Mouse (Mus musculus) lung, adult 18-20 months (tissue): ENCODE data around the gene Camk1g.

Experiments used
- DNase-seq, 2 experiments: peaks; one replicate each; pipeline ENCODE4 v3.0.0; 2022; ENCODE audit warnings: mixed read lengths in 2 of 2

The Camk1g gene

DNA sequence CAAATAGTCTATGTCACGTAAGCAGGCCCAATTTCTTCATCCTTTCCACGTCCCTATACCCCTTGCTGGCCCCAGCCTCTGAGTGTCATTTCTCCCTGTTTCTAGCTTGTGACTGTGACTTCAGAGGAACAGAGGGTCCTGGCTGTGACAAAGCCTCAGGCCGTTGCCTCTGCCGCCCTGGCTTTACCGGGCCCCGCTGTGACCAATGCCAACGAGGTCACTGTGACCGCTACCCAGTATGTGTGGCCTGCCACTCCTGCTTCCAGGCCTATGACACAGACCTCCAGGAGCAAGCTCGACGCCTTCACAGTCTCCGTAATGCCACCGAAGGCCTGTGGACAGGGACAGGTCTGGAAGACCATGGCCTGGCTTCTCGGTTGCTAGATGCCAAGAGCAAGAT lies 38.1 kb downstream of the Camk1g start:
- DNase-seq = no peak

DNA sequence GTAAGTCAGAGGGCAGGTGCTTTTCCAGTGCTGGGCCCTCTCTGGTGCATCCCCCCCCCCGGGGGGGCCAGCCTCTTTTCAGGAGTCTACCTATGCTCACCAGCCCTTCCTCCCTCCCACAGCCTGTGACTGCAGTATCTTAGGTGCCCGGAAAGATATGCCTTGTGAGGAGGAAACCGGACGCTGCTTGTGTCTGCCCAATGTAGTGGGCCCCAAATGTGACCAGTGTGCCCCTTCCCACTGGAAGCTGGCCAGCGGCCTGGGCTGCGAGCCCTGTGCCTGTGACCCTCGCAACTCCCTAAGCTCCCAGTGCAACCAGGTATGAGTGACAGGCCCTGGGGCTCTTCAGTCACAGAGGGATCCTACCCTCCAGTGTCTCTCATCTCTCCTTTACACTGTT lies 39.5 kb downstream of the Camk1g start:
- DNase-seq = no peak

DNA sequence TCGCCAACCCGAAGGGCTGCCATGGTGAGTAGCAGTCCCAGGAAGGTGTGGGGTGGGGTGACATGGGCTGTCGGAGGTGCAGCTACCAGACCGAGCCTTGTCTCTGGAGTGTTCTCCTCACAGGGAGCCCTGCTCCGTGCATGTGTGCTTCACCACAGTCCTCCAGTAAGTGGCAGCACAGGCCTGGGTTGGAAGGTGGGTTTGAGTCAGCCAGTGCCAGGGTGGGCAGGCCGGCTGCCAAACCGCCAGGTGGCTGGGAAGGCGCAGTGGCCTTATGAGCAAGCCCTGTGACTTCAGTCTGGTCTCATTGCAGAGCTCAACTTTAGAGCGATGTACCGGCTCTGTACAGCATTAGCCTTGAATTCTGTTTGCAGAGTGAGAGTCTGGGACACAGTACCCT lies 39.9 kb downstream of the Camk1g start:
- DNase-seq = peak in 1 of 2 experiments; percentile 23

DNA sequence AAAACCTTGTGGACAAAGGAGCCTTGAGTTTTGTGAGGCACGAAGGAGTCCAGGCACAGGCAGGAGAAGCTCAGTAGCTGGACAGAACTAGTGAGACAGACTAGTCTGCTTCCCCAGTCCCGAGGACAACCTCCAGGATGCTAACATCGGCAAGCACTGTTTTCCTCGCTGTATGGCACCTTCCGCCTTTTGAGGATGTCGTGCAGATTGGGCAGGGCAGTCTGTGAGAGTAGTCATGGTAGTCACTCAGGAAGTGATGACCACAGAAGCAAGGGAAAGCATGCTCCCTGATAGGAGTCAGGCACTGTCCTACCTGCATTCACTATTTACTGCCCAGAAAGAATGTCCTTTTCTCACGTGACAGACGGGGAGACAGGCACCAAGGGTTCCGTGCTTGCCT lies 40.5 kb downstream of the Camk1g start:
- no peak for DNase-seq

DNA sequence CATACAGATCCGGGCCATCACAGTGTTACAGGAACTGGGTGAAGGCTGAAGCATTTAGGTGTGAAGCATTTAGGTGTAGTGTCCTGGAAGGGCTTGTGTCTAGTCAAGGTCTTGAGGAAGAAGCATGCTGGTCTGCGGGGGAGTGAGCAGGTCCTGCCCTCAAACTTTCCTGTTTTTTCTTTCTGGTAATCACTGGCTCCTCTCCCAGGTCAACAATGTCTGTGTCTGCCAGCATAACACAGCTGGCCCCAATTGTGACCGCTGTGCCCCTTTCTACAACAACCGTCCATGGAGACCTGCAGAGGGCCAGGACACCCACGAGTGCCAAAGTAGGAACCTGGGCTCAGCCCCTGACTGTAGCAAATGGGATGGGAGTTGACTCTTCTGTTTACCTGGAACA lies 42.4 kb downstream of the Camk1g start:
- DNase-seq = no peak

GRCm38 (mm10) chr1:193327216-193327615 lies 42.9 kb downstream of the Camk1g start:
- no peak for DNase-seq

GRCm38 (mm10) chr1:193326456-193327145 lies 43.5 kb downstream of the Camk1g start:
- no peak for DNase-seq

- no peak for DNase-seq
Measured at GRCm38 (mm10) chr1:193325891-193326290, 44.2 kb downstream of the Camk1g start.

DNA sequence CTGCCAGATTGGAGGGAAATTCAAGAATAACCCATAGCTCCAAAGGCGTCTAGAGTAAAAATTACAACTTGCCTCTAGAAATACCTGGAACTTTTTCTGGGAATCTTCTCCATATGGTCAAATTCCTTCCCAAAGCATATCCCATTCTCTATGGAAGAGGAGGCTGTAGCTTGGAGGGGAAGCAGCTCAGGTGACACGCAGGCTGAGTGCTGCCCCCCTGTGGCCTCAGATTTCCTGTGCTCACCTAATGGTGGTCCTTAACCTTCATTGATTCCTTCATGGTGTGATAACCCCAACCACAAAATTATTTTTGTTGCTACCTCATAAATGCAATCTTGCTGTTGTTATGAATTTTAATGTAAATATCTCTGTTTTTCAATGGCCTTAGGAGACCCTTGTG lies 45.9 kb downstream of the Camk1g start:
- DNase-seq = peak in 1 of 2 experiments; percentile 40

DNA sequence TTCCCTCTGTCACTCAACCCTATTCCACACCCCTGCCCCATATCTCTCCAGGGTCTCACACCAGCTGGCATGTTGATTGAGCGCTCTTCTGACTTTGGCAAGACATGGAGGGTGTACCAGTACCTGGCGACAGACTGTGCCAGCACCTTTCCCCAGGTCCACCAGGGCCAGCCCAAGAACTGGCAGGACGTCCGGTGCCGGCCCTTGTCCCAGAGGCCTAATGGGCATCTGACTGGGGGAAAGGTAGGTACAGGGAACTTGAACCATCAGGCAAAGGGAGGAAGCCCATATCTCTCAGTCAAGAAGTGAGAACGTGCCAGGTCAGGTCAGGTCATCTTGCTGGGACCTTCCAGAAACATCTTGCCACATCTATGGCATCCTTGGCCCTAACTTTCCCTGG lies 46.4 kb downstream of the Camk1g start:
- DNase-seq = no peak

DNA sequence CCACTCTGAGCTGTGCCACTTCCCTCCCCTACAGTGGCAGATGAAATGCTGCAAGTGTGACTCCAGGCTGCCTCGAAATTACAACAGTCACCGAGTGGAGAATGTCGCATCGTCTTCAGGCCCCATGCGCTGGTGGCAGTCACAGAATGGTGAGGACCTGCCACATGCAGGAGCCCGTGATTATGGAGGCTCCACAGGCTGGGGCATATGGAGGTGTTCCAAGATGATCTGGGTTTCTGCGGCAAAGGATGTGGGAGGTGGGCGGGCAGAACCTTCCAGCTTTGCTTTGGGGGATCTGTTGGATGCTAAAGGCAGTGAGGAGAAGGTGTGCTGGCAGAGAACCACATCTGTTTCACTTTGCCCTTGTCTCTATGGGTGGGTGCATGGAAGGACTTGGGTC lies 49.7 kb downstream of the Camk1g start:
- no peak for DNase-seq

DNA sequence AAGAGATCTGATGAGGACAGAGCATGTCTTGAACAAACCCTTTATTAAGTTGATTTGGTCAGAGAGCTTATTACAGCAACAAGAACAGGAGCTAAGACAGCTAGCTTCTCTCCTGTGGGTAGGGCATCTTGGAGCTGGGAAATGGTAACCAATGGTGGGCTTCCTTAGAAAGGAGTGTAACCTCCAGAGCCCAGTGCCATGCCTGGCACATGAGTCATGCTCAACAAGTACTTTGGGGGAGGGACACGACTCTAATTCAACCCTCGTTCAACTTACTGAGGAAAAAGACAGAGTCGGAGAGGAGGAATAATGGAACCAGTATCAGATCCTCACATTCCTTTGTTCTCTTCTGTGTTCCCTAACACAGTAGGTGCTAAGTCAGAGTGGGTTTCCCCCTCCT lies 50.4 kb downstream of the Camk1g start:
- no peak for DNase-seq

DNA sequence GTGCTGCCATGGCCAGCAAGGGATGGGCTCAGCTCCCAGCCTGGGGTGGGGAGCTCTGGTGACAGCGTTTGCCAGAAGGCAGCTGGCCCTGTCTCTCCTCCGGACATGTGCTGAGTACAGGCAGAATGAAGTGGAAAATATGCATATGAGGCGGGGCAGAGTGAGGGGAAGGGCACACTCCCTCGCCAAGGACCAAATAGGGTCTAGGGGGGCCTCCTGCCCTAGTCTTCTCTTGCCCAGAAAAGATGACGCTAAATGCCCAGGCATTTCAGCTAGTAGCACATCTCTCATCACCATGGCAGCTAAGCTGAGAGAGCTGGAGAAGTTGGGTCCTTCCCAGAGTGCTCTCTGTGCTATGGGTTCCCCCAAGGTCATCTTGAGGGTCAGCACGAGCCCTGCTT lies 52.9 kb downstream of the Camk1g start:
- peak; percentile 53 to 60 for DNase-seq

- DNase-seq = no peak
Measured at GRCm38 (mm10) chr1:193316358-193316750, 53.7 kb downstream of the Camk1g start.

DNA sequence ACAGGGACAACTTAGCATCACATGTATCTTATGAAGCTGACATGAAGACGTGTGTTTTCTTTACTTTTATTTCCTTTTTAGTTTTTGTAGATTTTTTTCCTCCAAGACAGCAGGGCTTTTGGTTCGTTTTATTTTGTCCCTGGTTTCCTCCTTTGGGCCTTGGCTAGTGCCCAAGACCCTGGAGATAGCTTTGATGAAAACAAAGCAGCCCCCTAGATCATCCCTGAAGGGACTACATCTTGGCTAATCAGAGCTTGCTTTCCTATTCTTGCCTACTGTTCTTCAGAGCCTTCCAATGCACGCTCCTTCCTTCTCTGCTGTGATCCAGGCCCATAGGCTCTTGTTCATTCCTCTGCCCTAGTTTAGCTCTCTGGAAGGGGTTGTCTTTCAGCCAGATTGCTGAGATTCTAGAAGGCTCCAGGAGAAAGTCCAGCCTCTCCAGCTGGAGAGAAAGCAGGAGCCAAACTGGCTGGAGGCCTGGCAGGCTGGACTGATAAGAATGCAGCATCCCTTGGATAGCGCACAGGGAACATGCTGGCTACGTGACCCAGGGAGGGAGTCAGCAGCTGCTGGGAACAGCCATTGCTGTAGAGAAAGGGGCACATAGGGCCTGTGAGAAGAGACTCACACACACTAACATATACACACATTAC lies 54.3 kb downstream of the Camk1g start:
- peak; percentile 75 to 79 for DNase-seq

DNA sequence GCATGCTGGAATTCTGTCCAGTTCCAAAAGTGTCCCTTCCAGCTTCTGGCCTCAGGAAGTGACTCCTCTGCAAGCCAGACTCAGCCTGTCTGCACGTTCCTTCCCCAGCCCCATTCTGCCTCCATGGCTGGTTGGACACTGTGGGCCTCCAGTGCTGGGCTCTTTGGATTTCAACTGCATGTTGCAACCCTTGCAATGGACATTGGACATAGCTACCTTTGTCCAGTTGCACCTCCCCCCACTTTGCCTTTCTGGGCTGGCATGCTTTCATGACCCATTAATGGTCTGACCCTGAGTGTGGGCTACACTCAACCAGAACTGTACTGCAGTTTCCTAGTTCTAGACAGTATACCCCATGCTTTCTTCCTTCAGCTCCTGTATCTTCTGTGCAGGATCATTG lies 58.5 kb downstream of the Camk1g start:
- DNase-seq = no peak

DNA sequence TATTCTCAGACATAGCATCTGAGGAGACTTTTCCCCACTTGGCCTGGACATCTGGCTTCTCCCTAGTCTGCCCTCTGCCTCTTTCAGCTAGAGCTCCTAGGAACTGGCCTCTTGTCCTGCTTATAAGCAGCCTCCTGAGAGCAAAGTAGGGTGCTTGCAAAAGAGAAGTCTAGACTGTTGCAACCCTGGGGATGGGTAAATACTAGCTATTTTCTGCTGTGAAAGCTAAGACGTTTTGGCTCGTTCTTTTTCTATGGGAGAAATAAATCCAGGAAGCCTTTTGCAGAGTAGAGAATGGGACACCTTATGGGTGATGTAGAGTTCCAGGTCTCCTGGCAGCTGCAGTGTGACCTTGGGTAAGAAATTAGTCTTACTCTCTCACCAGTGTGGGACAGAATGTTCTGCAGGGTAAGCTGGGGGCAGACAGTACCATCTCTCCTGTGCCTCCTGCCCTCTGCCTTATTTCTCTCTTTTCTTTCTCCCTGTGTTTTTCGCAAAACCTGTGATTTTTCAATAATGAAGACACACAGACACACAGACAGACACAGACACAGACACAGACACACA lies 59.5 kb downstream of the Camk1g start:
- DNase-seq = peak; percentile 31 to 54

DNA sequence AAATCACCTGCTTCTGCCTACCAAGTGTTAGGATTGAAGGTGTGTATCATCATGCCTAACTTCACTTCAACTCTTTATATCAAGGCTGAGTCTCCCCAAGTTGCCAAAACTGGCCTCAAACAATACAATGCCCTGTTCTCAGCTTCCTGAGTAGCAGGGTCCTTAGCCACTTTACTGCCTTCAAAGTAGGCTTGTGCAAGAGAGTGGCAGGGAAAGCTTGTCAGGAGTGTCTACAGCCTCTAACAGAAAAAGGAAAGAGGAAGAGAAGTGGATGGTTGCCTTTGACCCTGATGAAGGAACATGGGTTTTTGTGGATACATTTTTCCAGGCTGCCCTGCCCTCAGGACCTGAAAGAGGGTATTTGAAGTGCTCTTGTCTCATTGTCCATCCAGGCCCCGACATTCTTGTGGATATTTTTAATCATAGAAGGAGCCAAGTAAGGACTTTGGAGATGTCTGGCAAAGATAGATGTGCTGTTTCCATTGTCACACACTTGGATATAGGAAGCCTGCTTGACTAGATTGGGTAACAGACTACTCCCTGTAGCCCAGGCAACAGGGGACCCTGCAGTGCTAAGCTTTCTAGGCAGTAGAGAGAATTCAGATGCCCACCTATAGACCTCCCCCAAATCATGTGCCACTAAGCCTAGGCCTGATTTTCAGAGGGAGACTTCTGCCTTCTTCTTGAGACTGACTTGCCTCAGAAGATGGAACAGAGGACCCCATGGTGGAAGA lies 60.1 kb downstream of the Camk1g start:
- peak; percentile 27 to 58 for DNase-seq

DNA sequence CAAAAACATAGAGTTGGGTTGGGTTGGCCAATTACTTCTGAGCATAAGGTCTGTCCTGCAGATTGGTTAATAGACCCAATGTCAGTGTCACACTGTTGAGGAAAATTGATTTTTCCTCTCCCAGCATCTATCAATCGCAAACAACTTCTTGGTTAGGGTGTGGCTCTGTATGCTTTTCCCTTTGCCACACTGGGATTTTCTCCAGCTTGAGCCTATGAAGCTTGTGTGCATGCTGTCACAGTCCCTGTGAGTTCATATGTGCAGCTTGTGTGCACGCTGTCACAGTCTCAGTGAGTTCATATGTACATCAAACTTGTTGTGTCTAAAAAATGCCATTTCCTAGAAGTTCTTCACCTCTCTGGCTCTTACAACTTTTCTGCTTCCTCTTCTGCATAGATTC lies 63.3 kb downstream of the Camk1g start:
- no peak for DNase-seq

DNA sequence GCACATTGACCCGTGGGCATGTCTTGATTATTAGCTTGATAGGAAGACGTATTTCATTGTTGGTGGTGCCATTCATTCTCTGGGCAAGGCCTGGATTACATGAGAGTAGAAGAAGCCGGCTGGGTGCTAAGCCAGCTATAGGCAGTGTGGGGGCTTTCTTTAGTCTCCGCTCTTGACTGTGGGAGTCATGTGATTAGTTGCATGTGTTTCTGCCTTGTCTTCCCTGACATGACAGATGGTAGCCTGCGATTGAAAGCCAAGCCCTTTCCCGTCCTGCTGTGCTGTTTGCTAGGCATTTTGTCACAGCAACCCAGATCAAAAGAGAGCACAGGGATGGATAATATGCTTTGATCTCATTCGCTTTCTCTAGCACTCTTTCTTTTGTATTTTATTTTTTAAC lies 64.7 kb downstream of the Camk1g start:
- DNase-seq = no peak

DNA sequence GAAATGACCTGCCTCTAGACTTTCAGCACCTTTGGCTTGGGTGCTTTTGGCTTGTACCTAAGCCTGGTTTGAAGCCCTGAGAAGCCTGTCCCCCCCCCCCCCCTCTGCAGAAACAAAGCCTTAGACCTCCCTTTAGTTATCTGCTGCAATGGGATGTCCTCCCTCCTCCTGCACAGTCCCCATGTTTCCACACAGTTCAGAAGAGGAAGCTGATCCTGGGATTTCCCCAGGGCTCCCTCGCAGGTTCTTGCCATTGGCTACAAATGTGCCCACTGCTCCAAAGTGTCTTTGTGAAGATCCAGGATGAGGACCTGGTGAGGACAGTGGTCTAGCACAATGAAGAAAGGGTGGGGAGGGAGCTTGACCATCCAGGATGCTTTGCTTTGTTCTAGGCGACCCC lies 67.0 kb downstream of the Camk1g start:
- DNase-seq = no peak

DNA sequence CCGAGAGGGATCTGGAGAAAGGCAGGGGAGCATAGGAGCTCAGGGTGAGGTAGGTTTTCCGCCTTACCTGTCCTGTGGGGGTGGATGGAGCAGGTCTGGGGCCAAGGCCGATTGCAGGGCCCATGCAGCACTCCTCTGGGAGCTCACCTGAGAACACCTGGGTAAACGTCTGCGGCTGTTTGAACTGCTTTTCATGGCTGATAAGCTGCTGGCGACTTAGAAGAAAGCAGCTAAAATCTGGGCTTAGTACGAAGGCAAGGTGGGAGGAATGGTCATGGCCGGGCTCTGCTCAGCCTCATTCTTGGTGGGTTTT lies 68.0 kb downstream of the Camk1g start:
- DNase-seq = no peak

GRCm38 (mm10) chr1:193301216-193302092 lies 68.6 kb downstream of the Camk1g start:
- DNase-seq = peak; percentile 78 to 80
